Comparison of ENCODE assay signal across 14 mouse cellular contexts in genomic region chr2:167800648-167801245, GRCm38 (mm10).
DNase-seq lines count a peak whose midpoint lies in the region; ATAC-seq and TF ChIP-seq lines count a peak whose summit lies in the region.
"Had no signal": no experiment of that assay in that cellular context is flagged by ENCODE, and none has a peak within 500 bp of the region (broad histone marks: within the 10 kb centered on the region; RNA-seq: fewer than 3 reads in every experiment).

No protein-coding gene starts in this region.

- WGBS in heart, embryonic 12.5 days, result 46% methylated on average over 11 of the region's 11 CpGs
- 66% methylated on average over 11 of the region's 11 CpGs for WGBS in heart, adult 2 months
- 46% methylated on average over 11 of the region's 11 CpGs for WGBS in heart, postnatal 0 days
- 55% methylated on average over 11 of the region's 11 CpGs for WGBS in stomach, embryonic 16.5 days

- H3K9me3 ChIP-seq in heart, embryonic 12.5 days (replicated peaks), result 0 out of 2 replicates have a peak, but pooled peaks cover 3% of the 10 kb centered on the region
- no peaks in the 10 kb centered on the region for H3K9me3 ChIP-seq in megakaryocyte, embryonic 14.5 days
- H3K9me3 ChIP-seq in heart, postnatal 0 days (replicated peaks; ENCODE audit: control insufficient read depth, low read length), result no peaks in the 10 kb centered on the region
- no peaks in the 10 kb centered on the region for H3K9me3 ChIP-seq in stomach, embryonic 16.5 days (replicated peaks; ENCODE audit: control insufficient read depth, low read length)
- H3K9me3 ChIP-seq: hindbrain, embryonic 15.5 days; neural tube, embryonic 12.5 days had no signal

- peaks cover 44% of the 10 kb centered on the region for H3K4me1 ChIP-seq in heart, embryonic 12.5 days (replicated peaks)
- H3K4me1 ChIP-seq in heart, adult 2 months (ENCODE audit: control insufficient read depth, insufficient read depth, low read length), result peaks cover 6% of the 10 kb centered on the region
- H3K4me1 ChIP-seq in megakaryocyte, embryonic 14.5 days, result peaks cover 84% of the 10 kb centered on the region
- H3K4me1 ChIP-seq in heart, postnatal 0 days (ENCODE audit: control insufficient read depth, insufficient read depth), result peaks cover 13% of the 10 kb centered on the region
- H3K4me1 ChIP-seq in stomach, embryonic 16.5 days (ENCODE audit: control insufficient read depth, insufficient read depth, low read length), result peaks cover 24% of the 10 kb centered on the region
- H3K4me1 ChIP-seq: hindbrain, embryonic 15.5 days; neural tube, embryonic 12.5 days had no signal

- intact Hi-C loops in heart, adult 2 months (cut with DNase I), result no loop called here

- H3K27ac ChIP-seq in heart, embryonic 12.5 days (ENCODE audit: poor library complexity, severe bottlenecking), result peak overlapping the region; percentile 96
- no peak overlapping the region; the same call in 1 of the 2 replicates for H3K27ac ChIP-seq in heart, adult 2 months
- H3K27ac ChIP-seq in heart, postnatal 0 days (ENCODE audit: low read depth), result peak overlapping the region; percentile 88
- H3K27ac ChIP-seq in stomach, embryonic 16.5 days (ENCODE audit: low read length), result peak overlapping the region; percentile 81
- H3K27ac ChIP-seq: hindbrain, embryonic 15.5 days; left cerebral cortex, adult 2 months; neural tube, embryonic 12.5 days had no signal

- no peak for TF ChIP-seq CTCF in heart, adult 2 months (IDR thresholded peaks at IDR 0.05)
- no peak for TF ChIP-seq CTCF in heart, postnatal 0 days (IDR thresholded peaks at IDR 0.05; ENCODE audit: low read depth)

- 0 out of 2 replicates have a peak overlapping the region, but pooled peaks have one; percentile 41 for H3K9ac ChIP-seq in heart, embryonic 12.5 days
- H3K9ac ChIP-seq in heart, adult 2 months (ENCODE audit: low read depth, low read length), result no peak overlapping the region
- H3K9ac ChIP-seq in heart, postnatal 0 days (replicated peaks; ENCODE audit: low read depth, low read length), result no peak overlapping the region
- H3K9ac ChIP-seq in stomach, embryonic 16.5 days (ENCODE audit: low read length), result peak overlapping the region; percentile 24; the same call in 1 of the 2 replicates
- H3K9ac ChIP-seq: hindbrain, embryonic 15.5 days; neural tube, embryonic 12.5 days had no signal

- TF ChIP-seq POLR2A in heart, adult 2 months (IDR thresholded peaks at IDR 0.05; ENCODE audit: insufficient read depth, low read depth, low read length), result no peak

- no peaks in the 10 kb centered on the region for H3K27me3 ChIP-seq in heart, embryonic 12.5 days (replicated peaks)
- no peaks in the 10 kb centered on the region for H3K27me3 ChIP-seq in heart, adult 2 months (ENCODE audit: control insufficient read depth, insufficient read depth, low read length)
- peaks cover 49% of the 10 kb centered on the region for H3K27me3 ChIP-seq in megakaryocyte, embryonic 14.5 days (replicated peaks)
- H3K27me3 ChIP-seq in heart, postnatal 0 days (ENCODE audit: control insufficient read depth, insufficient read depth, low read length), result no peaks in the 10 kb centered on the region
- H3K27me3 ChIP-seq in stomach, embryonic 16.5 days (ENCODE audit: control insufficient read depth, insufficient read depth, low read length), result no peaks in the 10 kb centered on the region
- H3K27me3 ChIP-seq: hindbrain, embryonic 15.5 days; neural tube, embryonic 12.5 days had no signal

- no peak for DNase-seq in heart, adult 2 months
- peak; percentile 87 for DNase-seq in heart, postnatal 0 days (ENCODE audit: low spot score)
- DNase-seq in embryo, embryonic 9.5 days (ENCODE audit: extremely low spot score), result no peak
- DNase-seq in thymus, postnatal 25 days, result no peak
- DNase-seq: cerebellum, postnatal 14 days; right cerebral cortex, postnatal 25 days; thymus, postnatal 4 days had no signal

- peak overlapping the region; percentile 9; the same call in 1 of the 2 replicates for H3K4me2 ChIP-seq in heart, embryonic 12.5 days
- H3K4me2 ChIP-seq in heart, postnatal 0 days (ENCODE audit: low read depth, low read length), result no peak overlapping the region
- H3K4me2 ChIP-seq in stomach, embryonic 16.5 days (ENCODE audit: low read depth, low read length), result no peak overlapping the region
- H3K4me2 ChIP-seq: hindbrain, embryonic 15.5 days; neural tube, embryonic 12.5 days had no signal

- ATAC-seq in heart, embryonic 12.5 days (ENCODE audit: insufficient number of reproducible peaks, low FRiP score), result peak; percentile 49
- ATAC-seq in megakaryocyte, adult 5-6 weeks (ENCODE audit: poor library complexity, severe bottlenecking), result no peak
- ATAC-seq in heart, postnatal 0 days (ENCODE audit: insufficient read depth, low read depth), result peak; percentile 75
- peak; percentile 35; the same call in 1 of the 2 replicates for ATAC-seq in stomach, embryonic 16.5 days (ENCODE audit: insufficient read depth, low FRiP score)

- no peaks in the 10 kb centered on the region for H3K36me3 ChIP-seq in heart, embryonic 12.5 days
- no peaks in the 10 kb centered on the region for H3K36me3 ChIP-seq in heart, adult 2 months (ENCODE audit: control insufficient read depth, insufficient read depth, low read length)
- H3K36me3 ChIP-seq in megakaryocyte, embryonic 14.5 days (replicated peaks; ENCODE audit: low read length), result no peaks in the 10 kb centered on the region
- no peaks in the 10 kb centered on the region for H3K36me3 ChIP-seq in heart, postnatal 0 days (replicated peaks; ENCODE audit: control insufficient read depth, insufficient read depth, low read length)
- no peaks in the 10 kb centered on the region for H3K36me3 ChIP-seq in stomach, embryonic 16.5 days (ENCODE audit: control insufficient read depth, insufficient read depth, low read length)
- H3K36me3 ChIP-seq: hindbrain, embryonic 15.5 days; neural tube, embryonic 12.5 days had no signal

- H3K79me2 ChIP-seq in heart, adult 2 months (replicated peaks; ENCODE audit: control insufficient read depth, insufficient read depth, low read length), result no peaks in the 10 kb centered on the region

- no peak for TF ChIP-seq EP300 in heart, adult 2 months (IDR thresholded peaks at IDR 0.05; ENCODE audit: insufficient read depth, low read depth, low read length)
- TF ChIP-seq EP300 in heart, postnatal 0 days (IDR thresholded peaks at IDR 0.05; ENCODE audit: low read depth), result no peak; the same call in 1 of the 2 replicates

- H3K4me3 ChIP-seq in heart, embryonic 12.5 days, result no peak overlapping the region
- H3K4me3 ChIP-seq in heart, adult 2 months, result no peak overlapping the region
- H3K4me3 ChIP-seq in megakaryocyte, embryonic 14.5 days (replicated peaks), result peak overlapping the region; percentile 73
- no peak overlapping the region for H3K4me3 ChIP-seq in heart, postnatal 0 days (ENCODE audit: low read depth, low read length)
- H3K4me3 ChIP-seq in stomach, embryonic 16.5 days (replicated peaks; ENCODE audit: low read length), result no peak overlapping the region
- H3K4me3 ChIP-seq: hindbrain, embryonic 15.5 days; left cerebral cortex, adult 2 months; neural tube, embryonic 12.5 days had no signal

Comparison
In these comparisons a context has a peak if more than half of its experiments do, and no peak if none do; other contexts are left out.
1. H3K9ac ChIP-seq: peak in heart, embryonic 12.5 days (single experiment) and stomach, embryonic 16.5 days (single experiment); none in heart, adult 2 months (single experiment) and heart, postnatal 0 days (single experiment).